Mouse (Mus musculus) liver, adult 2 months (tissue): ENCODE measurements around the gene Cpne8. TPM values are rescaled to one million over a fixed set of nuclear protein-coding genes. Genes with fewer than 3 reads are reported as not detected.
"Not testable (repeated sequence)": the region's sequence is repeated elsewhere in the genome, so short reads cannot be mapped to it uniquely, and the experiment has no call there.

Experiments
- DNase-seq: peaks from one replicate; pipeline ENCODE4 v3.0.0-alpha.2; 2011; ENCODE audit warnings: low read depth, low spot score; ENCODE audit errors: extremely low read depth
- H3K27ac ChIP-seq: fragments of 200-500 bp; replicated peaks from 2 replicates; pipeline ENCODE4 v1.5.1; 2012; ENCODE audit warnings: low read depth, mild to moderate bottlenecking, control low read depth, inconsistent platforms, low read length; ENCODE audit not compliant: insufficient read depth
- H3K27me3 ChIP-seq: fragments of 200-500 bp; 2 replicates; pipeline ENCODE4 v1.6.1; 2012; ENCODE audit warnings: mild to moderate bottlenecking, moderate library complexity, low read length, inconsistent platforms; ENCODE audit not compliant: control insufficient read depth, insufficient read depth
- H3K36me3 ChIP-seq: fragments of 200-500 bp; 2 replicates; pipeline ENCODE4 v1.6.1; 2012; ENCODE audit warnings: low read length, inconsistent platforms; ENCODE audit not compliant: control insufficient read depth, insufficient read depth
- H3K4me1 ChIP-seq: fragments of 200-500 bp; 2 replicates; pipeline ENCODE4 v1.6.1; 2011; ENCODE audit warnings: low read length; ENCODE audit not compliant: control insufficient read depth, insufficient read depth
- H3K4me3 ChIP-seq: fragments of 200-500 bp; 2 replicates; pipeline ENCODE4 v1.5.1; 2011; ENCODE audit warnings: low read depth, mild to moderate bottlenecking, control low read depth, low read length, moderate library complexity; ENCODE audit not compliant: insufficient read depth
- H3K79me2 ChIP-seq: fragments of 200-500 bp; 2 replicates; pipeline ENCODE4 v1.6.1; 2012; ENCODE audit warnings: inconsistent platforms, mild to moderate bottlenecking, low read length, moderate library complexity; ENCODE audit not compliant: control insufficient read depth, insufficient read depth
- H3K9ac ChIP-seq: fragments of 200-500 bp; 2 replicates; pipeline ENCODE4 v1.6.1; 2012; ENCODE audit warnings: low read depth, mild to moderate bottlenecking, control low read depth, inconsistent platforms, low read length
- CTCF ChIP-seq: fragments of 200-500 bp; IDR thresholded peaks from 2 replicates; pipeline ENCODE4 v1.5.1; 2011; ENCODE audit warnings: low read depth, low read length, control low read depth
- POLR2A ChIP-seq: fragments of 200-500 bp; IDR thresholded peaks from 2 replicates; pipeline ENCODE4 v1.6.1; 2011; ENCODE audit warnings: low read length, control low read depth; ENCODE audit not compliant: insufficient read depth; ENCODE audit errors: extremely low read depth
- WGBS: fragments of 180-500 bp; shearing (Covaris S2); methylation state at CpG from one replicate; pipeline ENCODE4 v1.1.7; 2018; 5-methylcytosine and 5-hydroxymethylcytosine counted together
- polyA plus RNA-seq: library from polyadenylated mRNA; depleted of rRNA; stranded (reverse); fragments of >200 nt; gene quantifications from 2 replicates; pipeline ENCODE4 v1.2.3, GENCODE M21; 2012
- total RNA-seq: library from RNA; depleted of rRNA; stranded (reverse); fragments of >200 nt; gene quantifications from 2 replicates; pipeline ENCODE4 v1.2.3, GENCODE M21; 2014

The Cpne8 gene
- total and polyA plus RNA-seq, 2 experiments = 3.3 to 4.3 TPM

DNA sequence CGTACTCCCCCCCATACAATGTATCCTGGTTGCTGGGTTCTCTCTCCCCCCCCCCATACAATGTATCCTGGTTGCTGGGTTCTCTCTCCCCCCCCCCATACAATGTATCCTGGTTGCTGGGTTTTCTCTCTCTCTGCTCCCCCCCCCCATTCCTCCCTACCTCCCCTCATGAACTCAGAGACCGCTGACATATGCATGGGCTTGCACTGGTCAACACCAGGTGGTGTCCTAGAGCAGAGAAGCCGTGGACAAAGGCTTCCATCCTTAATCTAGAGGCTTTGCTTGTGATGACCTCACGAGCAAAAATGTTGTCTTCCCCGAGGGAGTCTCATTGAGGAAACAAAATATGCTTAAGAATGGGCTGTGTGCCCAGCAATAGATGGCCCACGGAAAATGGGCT lies 187.7 kb downstream of the Cpne8 start:
- TF ChIP-seq POLR2A = no peak
- TF ChIP-seq CTCF = no peak
- Histone ChIP-seq H3K36me3 (no peaks in the 10 kb centered on the region; the same call in 1 of the 2 replicates), H3K79me2 (no peaks in the 10 kb centered on the region), H3K4me3 (no peak overlapping the region), H3K27ac (no peak overlapping the region), H3K4me1 (no peaks in the 10 kb centered on the region), H3K27me3 (no peaks in the 10 kb centered on the region), H3K9ac (no peak overlapping the region)
- 70% methylated on average over 6 of the region's 6 CpGs for WGBS
- no peak for DNase-seq

DNA sequence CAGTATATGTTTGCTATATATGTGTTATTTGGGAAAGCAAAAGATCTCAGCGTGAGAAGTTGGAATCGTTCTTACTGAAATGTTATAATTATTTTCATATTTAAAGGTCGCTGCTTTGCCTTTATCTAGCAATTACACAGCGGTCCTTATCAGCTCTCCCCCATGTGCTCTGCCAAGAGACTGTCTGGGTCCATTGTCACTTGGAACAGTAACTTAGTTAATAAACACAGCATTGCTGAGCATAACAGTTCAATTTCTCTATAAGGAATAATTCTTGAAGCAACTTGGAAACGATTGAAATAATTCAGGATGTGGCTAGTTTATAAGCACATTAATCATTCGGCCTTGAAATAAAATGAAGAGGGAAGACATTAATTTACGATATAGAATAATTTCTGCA lies 189.0 kb downstream of the Cpne8 start:
- TF ChIP-seq POLR2A = no peak
- no peak for TF ChIP-seq CTCF
- Histone ChIP-seq H3K4me1 (no peaks in the 10 kb centered on the region), H3K4me3 (no peak overlapping the region), H3K27ac (no peak overlapping the region), H3K36me3 (no peaks in the 10 kb centered on the region), H3K79me2 (no peaks in the 10 kb centered on the region), H3K9ac (no peak overlapping the region), H3K27me3 (no peaks in the 10 kb centered on the region)
- peak; percentile 10 for DNase-seq
- 79% methylated on average over 7 of the region's 7 CpGs for WGBS

DNA sequence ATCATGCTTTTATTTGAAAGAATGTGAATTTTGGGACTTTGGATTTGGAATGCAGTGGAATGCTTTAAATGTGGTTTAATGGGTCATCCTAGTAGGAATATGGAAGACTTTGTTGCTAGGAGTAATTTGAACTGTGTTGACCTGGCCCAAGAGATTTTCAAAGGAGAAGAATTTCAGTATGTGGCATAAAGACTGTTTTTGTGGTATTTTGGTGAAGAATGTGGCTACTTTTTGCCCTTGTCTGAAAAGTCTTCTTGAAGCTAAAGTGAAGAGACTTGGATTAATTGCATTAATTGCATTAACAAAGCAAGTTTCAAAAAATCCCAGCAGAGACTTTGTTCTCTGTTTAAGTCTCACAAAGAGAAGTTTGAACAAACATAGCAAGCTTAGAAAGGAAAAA lies 208.7 kb downstream of the Cpne8 start:
- H3K27me3 ChIP-seq, H3K79me2 ChIP-seq, DNase-seq, H3K9ac ChIP-seq, H3K4me1 ChIP-seq, H3K4me3 ChIP-seq, H3K27ac ChIP-seq, H3K36me3 ChIP-seq: not testable (repeated sequence)

DNA sequence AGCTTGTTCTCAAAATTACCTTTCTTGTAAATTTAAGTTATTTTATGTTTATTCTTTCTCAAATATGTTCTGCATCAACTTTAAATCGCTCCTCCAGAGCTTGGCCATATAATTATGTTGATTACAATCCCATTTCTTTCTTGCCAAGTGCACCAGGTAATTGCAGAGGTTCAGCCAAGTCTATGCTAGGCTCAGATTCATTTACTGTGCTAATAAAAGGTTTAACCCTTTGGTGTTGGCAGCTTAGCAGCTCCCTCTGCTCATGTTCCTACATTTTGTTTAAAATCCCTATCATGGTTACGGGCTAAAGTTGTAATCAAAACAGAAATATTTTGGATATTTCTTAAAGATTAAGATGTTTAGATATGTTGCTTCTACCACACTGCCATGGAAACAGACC lies 216.0 kb downstream of the Cpne8 start:
- no peaks in the 10 kb centered on the region for H3K27me3 ChIP-seq
- 84% methylated on average over 2 of the region's 2 CpGs for WGBS
- H3K4me1 ChIP-seq = no peaks in the 10 kb centered on the region
- H3K36me3 ChIP-seq = no peaks in the 10 kb centered on the region
- TF ChIP-seq CTCF (no peak), POLR2A (no peak)
- no peak overlapping the region for H3K9ac ChIP-seq
- no peak for DNase-seq
- H3K4me3 ChIP-seq = no peak overlapping the region
- H3K79me2 ChIP-seq = no peaks in the 10 kb centered on the region
- H3K27ac ChIP-seq = no peak overlapping the region

DNA sequence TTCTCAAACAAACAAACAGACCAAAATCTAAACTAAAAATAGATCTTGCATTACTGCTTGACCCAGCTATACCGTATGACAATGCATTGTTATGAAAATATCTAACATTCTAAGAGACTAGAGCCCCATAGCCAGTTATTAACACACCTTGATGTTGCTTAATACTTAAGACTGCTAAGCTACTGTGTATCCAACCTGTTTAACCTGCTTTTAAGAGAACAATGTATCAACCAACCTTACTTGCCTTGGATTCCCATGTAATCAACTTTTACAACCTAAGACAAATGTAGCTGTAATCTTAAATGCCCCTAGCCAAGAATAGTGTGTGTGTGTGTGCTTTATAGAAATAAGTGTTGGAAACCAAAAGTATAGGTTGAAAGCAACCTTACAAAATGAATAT lies 233.2 kb downstream of the Cpne8 start:
- DNase-seq = no peak

More for the DNA sequence above, 233.2 kb downstream of the Cpne8 start:
- 86% methylated on average over 1 of the region's 1 CpGs for WGBS
- Histone ChIP-seq H3K27ac (no peak overlapping the region), H3K36me3 (no peaks in the 10 kb centered on the region), H3K4me1 (no peaks in the 10 kb centered on the region), H3K27me3 (no peaks in the 10 kb centered on the region), H3K4me3 (no peak overlapping the region), H3K79me2 (no peaks in the 10 kb centered on the region), H3K9ac (no peak overlapping the region)
- TF ChIP-seq POLR2A (no peak), CTCF (no peak)
